Mouse (Mus musculus) E14TG2a.4 (cell line): ENCODE results near the gene Spata1.

Source experiments
- H3K27me3 ChIP-seq: 2 replicates; pipeline ENCODE4 v1.6.1; 2014; ENCODE audit warnings: low read length, control low read depth; ENCODE audit not compliant: insufficient read depth
- H3K36me3 ChIP-seq: 2 replicates; pipeline ENCODE4 v1.6.1; 2014; ENCODE audit warnings: low read length, control low read depth; ENCODE audit not compliant: insufficient read depth
- H3K4me1 ChIP-seq: replicated peaks from 2 replicates; pipeline ENCODE4 v1.6.1; 2014; ENCODE audit warnings: low read depth, low read length, control low read depth
- H3K4me3 ChIP-seq: replicated peaks from 2 replicates; pipeline ENCODE4 v1.5.1; 2014; ENCODE audit warnings: mild to moderate bottlenecking, low read length
- H3K9me3 ChIP-seq: 2 replicates; pipeline ENCODE4 v1.6.1; 2014; ENCODE audit warnings: low read length, control low read depth
- CTCF ChIP-seq: conservative IDR thresholded peaks from 2 replicates; pipeline ENCODE4 v1.5.1; 2014; ENCODE audit warnings: low read length
- NANOG ChIP-seq: IDR thresholded peaks from 2 replicates; pipeline ENCODE4 v1.6.1; 2014; ENCODE audit warnings: borderline replicate concordance, low read length, mixed read lengths
- POU5F1 ChIP-seq: IDR thresholded peaks from 2 replicates; pipeline ENCODE4 v1.6.1; 2014; ENCODE audit warnings: low read length, borderline replicate concordance

The Spata1 gene

GRCm38 (mm10) chr3:146410114-146410513, 89.4 kb downstream of the Spata1 start:
- no peaks in the 10 kb centered on the region for H3K9me3 ChIP-seq
- H3K27me3 ChIP-seq = 0 out of 2 replicates have a peak, but pooled peaks cover 6% of the 10 kb centered on the region
- peak overlapping the region; percentile 32; the same call in 1 of the 2 replicates for H3K4me3 ChIP-seq
- H3K4me1 ChIP-seq = peaks cover 91% of the 10 kb centered on the region
- peaks cover 15% of the 10 kb centered on the region for H3K36me3 ChIP-seq
- TF ChIP-seq CTCF (no peak), NANOG (no peak), POU5F1 (no peak)
